ENCODE assay signal across 8 mouse cellular contexts in genomic region chr17:27621705-27622531, GRCm38 (mm10). TPM values are rescaled to one million over a fixed set of nuclear protein-coding genes. Genes with fewer than 3 reads are reported as not detected.
DNase-seq lines count a peak whose midpoint lies in the region; ATAC-seq lines count a peak whose summit lies in the region.

No protein-coding gene starts in this region.

- peak; percentile 36 for DNase-seq in cerebellum, adult 11-12 months
- DNase-seq in cerebellum, adult 9-11 months, result no peak
- DNase-seq in thymus, postnatal 4 days, result peak; percentile 42
- no peak for DNase-seq in thymus, adult 18-20 months
- DNase-seq in midbrain, embryonic 10.5 days (ENCODE audit: low spot score), result peak; percentile 58
- DNase-seq in adrenal gland, postnatal 10 days, result no peak
- DNase-seq in urinary bladder, postnatal 14 days (ENCODE audit: low spot score), result no peak

- H3K9ac ChIP-seq in hindbrain, embryonic 15.5 days, result peak overlapping the region; percentile 99

- peaks cover 6% of the 10 kb centered on the region; the same call in 1 of the 2 replicates for H3K36me3 ChIP-seq in hindbrain, embryonic 15.5 days
- peaks cover 32% of the 10 kb centered on the region for H3K36me3 ChIP-seq in midbrain, embryonic 10.5 days

- H3K27ac ChIP-seq in hindbrain, embryonic 15.5 days (replicated peaks), result peak overlapping the region; percentile 96
- peak overlapping the region; percentile 100 for H3K27ac ChIP-seq in midbrain, embryonic 10.5 days (replicated peaks)

- H3K27me3 ChIP-seq in hindbrain, embryonic 15.5 days, result no peaks in the 10 kb centered on the region
- H3K27me3 ChIP-seq in midbrain, embryonic 10.5 days (ENCODE audit: low read depth, poor library complexity, severe bottlenecking), result no peaks in the 10 kb centered on the region

- peaks cover 38% of the 10 kb centered on the region for H3K4me1 ChIP-seq in hindbrain, embryonic 15.5 days (replicated peaks)
- H3K4me1 ChIP-seq in midbrain, embryonic 10.5 days, result peaks cover 58% of the 10 kb centered on the region

- H3K9me3 ChIP-seq in hindbrain, embryonic 15.5 days, result no peaks in the 10 kb centered on the region
- H3K9me3 ChIP-seq in midbrain, embryonic 10.5 days (replicated peaks), result peaks cover 17% of the 10 kb centered on the region

- H3K4me2 ChIP-seq in hindbrain, embryonic 15.5 days, result peak overlapping the region; percentile 66

- H3K4me3 ChIP-seq in hindbrain, embryonic 15.5 days, result peak overlapping the region; percentile 96
- H3K4me3 ChIP-seq in midbrain, embryonic 10.5 days, result peak overlapping the region; percentile 98

- ATAC-seq in hindbrain, embryonic 15.5 days (ENCODE audit: low FRiP score, low read depth), result no peak

- WGBS in hindbrain, embryonic 15.5 days, result 2% methylated on average over 23 of the region's 23 CpGs
- 4% methylated on average over 23 of the region's 23 CpGs for WGBS in midbrain, embryonic 10.5 days

RNA-seq across cellular contexts. Expression of gene Nudt3, which starts 1.4 kb away (rescaled TPM):
- polyA plus RNA-seq in hindbrain, embryonic 15.5 days (2015; fragmentation: Nextera tagmentation; extraction: Ambion mirVana), result 247 and 265 TPM in 2 replicates
- polyA plus RNA-seq in midbrain, embryonic 10.5 days (2016; fragmentation: Nextera tagmentation; extraction: Ambion mirVana), result 90.0 and 109 TPM in 2 replicates
- 100 to 1,000 TPM; 166 to 171 TPM for total RNA-seq in adrenal gland, postnatal 10 days (2021)

RNA-seq across cellular contexts. Expression of gene RPS10-NUDT3, which starts 13.1 kb away (rescaled TPM):
- polyA plus RNA-seq in hindbrain, embryonic 15.5 days (2015; fragmentation: Nextera tagmentation; extraction: Ambion mirVana), result not detected in 2 replicates
- not detected in 2 replicates for polyA plus RNA-seq in midbrain, embryonic 10.5 days (2016; fragmentation: Nextera tagmentation; extraction: Ambion mirVana)
- total RNA-seq in adrenal gland, postnatal 10 days (2021), result 1 to 10 TPM in 1 of 2 experiments, not detected in 1; 1.2 TPM

RNA-seq across cellular contexts. Expression of gene Rps10, which starts 14.6 kb away (rescaled TPM):
- 455 and 507 TPM in 2 replicates for polyA plus RNA-seq in hindbrain, embryonic 15.5 days (2015; fragmentation: Nextera tagmentation; extraction: Ambion mirVana)
- 731 and 876 TPM in 2 replicates for polyA plus RNA-seq in midbrain, embryonic 10.5 days (2016; fragmentation: Nextera tagmentation; extraction: Ambion mirVana)
- total RNA-seq in adrenal gland, postnatal 10 days (2021), result 1,000 to 10,000 TPM in 1 of 2 experiments, 100 to 1,000 TPM in 1; 973 to 1,027 TPM

RNA-seq across cellular contexts. Expression of gene Pacsin1, which starts 33.4 kb away (rescaled TPM):
- polyA plus RNA-seq in hindbrain, embryonic 15.5 days (2015; fragmentation: Nextera tagmentation; extraction: Ambion mirVana), result 55.1 and 61.9 TPM in 2 replicates
- 3.1 and 3.3 TPM in 2 replicates for polyA plus RNA-seq in midbrain, embryonic 10.5 days (2016; fragmentation: Nextera tagmentation; extraction: Ambion mirVana)
- 1 to 10 TPM; 3.2 to 4.6 TPM for total RNA-seq in adrenal gland, postnatal 10 days (2021)

RNA-seq across cellular contexts. Expression of gene AI413582, which starts 56.4 kb away (rescaled TPM):
- polyA plus RNA-seq in hindbrain, embryonic 15.5 days (2015; fragmentation: Nextera tagmentation; extraction: Ambion mirVana), result 67.4 and 71.9 TPM in 2 replicates
- polyA plus RNA-seq in midbrain, embryonic 10.5 days (2016; fragmentation: Nextera tagmentation; extraction: Ambion mirVana), result 16.4 and 19.2 TPM in 2 replicates
- 10 to 100 TPM; 10.8 to 15.5 TPM for total RNA-seq in adrenal gland, postnatal 10 days (2021)

Comparison
In these comparisons a context has a peak if more than half of its experiments do, and no peak if none do; other contexts are left out.
1. DNase-seq: peak in cerebellum, adult 11-12 months (single experiment), thymus, postnatal 4 days (single experiment) and midbrain, embryonic 10.5 days (single experiment); none in cerebellum, adult 9-11 months (single experiment), thymus, adult 18-20 months (0 of 2), adrenal gland, postnatal 10 days (single experiment) and urinary bladder, postnatal 14 days (single experiment).